In genomic region chr10:83353680-83354332, GRCm38 (mm10) we compare ENCODE assay signal across 8 mouse cellular contexts. TPM values are rescaled to one million over a fixed set of nuclear protein-coding genes. Genes with fewer than 3 reads are reported as not detected.
DNase-seq lines count a peak whose midpoint lies in the region; ATAC-seq and TF ChIP-seq lines count a peak whose summit lies in the region.

No protein-coding gene starts in this region.

- no peak for TF ChIP-seq EP300 in stomach, postnatal 0 days (optimal IDR thresholded peaks at IDR 0.05)

- DNase-seq in adrenal gland, adult (ENCODE audit: inconsistent age in 2 of 2, low spot score in 1 of 2): peak; percentile 31 to 55
- no peak for DNase-seq in adrenal gland, adult 2 months
- peak; percentile 11 for DNase-seq in right cerebral cortex, adult 18-20 months
- DNase-seq in right cerebral cortex, postnatal 25 days: no peak
- DNase-seq in stomach, postnatal 0 days (ENCODE audit: low spot score): no peak
- no peak for DNase-seq in right cerebral cortex, postnatal 10 days (ENCODE audit: low spot score in 2 of 2)

- peak overlapping the region; percentile 20; the same call in 1 of the 2 replicates for H3K4me2 ChIP-seq in kidney, embryonic 16.5 days (replicated peaks; ENCODE audit: low read depth, low read length)
- H3K4me2 ChIP-seq in stomach, postnatal 0 days (replicated peaks; ENCODE audit: low read depth): peak overlapping the region; percentile 37

- peak overlapping the region; percentile 19; the same call in 1 of the 2 replicates for H3K27ac ChIP-seq in kidney, embryonic 16.5 days (ENCODE audit: low read length)
- H3K27ac ChIP-seq in stomach, postnatal 0 days (replicated peaks): no peak overlapping the region; the same call in 1 of the 2 replicates

- no peaks in the 10 kb centered on the region for H3K27me3 ChIP-seq in kidney, embryonic 16.5 days (ENCODE audit: insufficient read depth, low read length)
- no peaks in the 10 kb centered on the region for H3K27me3 ChIP-seq in stomach, postnatal 0 days (ENCODE audit: control insufficient read depth, insufficient read depth, low read length)

- peak overlapping the region; percentile 0; the same call in 1 of the 2 replicates for H3K9ac ChIP-seq in kidney, embryonic 16.5 days (replicated peaks; ENCODE audit: low read length)
- peak overlapping the region; percentile 5; the same call in 1 of the 2 replicates for H3K9ac ChIP-seq in stomach, postnatal 0 days (ENCODE audit: low read length)

- no peaks in the 10 kb centered on the region for H3K9me3 ChIP-seq in kidney, embryonic 16.5 days (ENCODE audit: low read length)
- no peaks in the 10 kb centered on the region for H3K9me3 ChIP-seq in stomach, postnatal 0 days (ENCODE audit: control insufficient read depth, low read length)

- H3K4me3 ChIP-seq in kidney, embryonic 16.5 days (ENCODE audit: low read length): no peak overlapping the region
- peak overlapping the region; percentile 23 for H3K4me3 ChIP-seq in stomach, postnatal 0 days (ENCODE audit: low read depth, low read length)

- no peaks in the 10 kb centered on the region for H3K36me3 ChIP-seq in kidney, embryonic 16.5 days (ENCODE audit: insufficient read depth, low read length)
- no peaks in the 10 kb centered on the region for H3K36me3 ChIP-seq in stomach, postnatal 0 days (ENCODE audit: control insufficient read depth, insufficient read depth, low read length)

- ATAC-seq in kidney, embryonic 16.5 days (ENCODE audit: low FRiP score, low TSS enrichment): 0 out of 2 replicates have a peak, but pooled peaks have one; percentile 49
- no peak for ATAC-seq in stomach, postnatal 0 days (ENCODE audit: low FRiP score, low TSS enrichment)
- no peak for ATAC-seq in erythroblast, adult 5-6 weeks (replicated peaks; ENCODE audit: low FRiP score, poor library complexity, severe bottlenecking)

- 40% methylated on average over 14 of the region's 14 CpGs for WGBS in kidney, embryonic 16.5 days
- 14% methylated on average over 14 of the region's 14 CpGs for WGBS in stomach, postnatal 0 days

- no peak for TF ChIP-seq CTCF in stomach, postnatal 0 days (IDR thresholded peaks at IDR 0.05; ENCODE audit: low read depth)

- peaks cover 8% of the 10 kb centered on the region for H3K4me1 ChIP-seq in kidney, embryonic 16.5 days (ENCODE audit: insufficient read depth, low read length)
- H3K4me1 ChIP-seq in stomach, postnatal 0 days (replicated peaks; ENCODE audit: control insufficient read depth, insufficient read depth): 0 out of 2 replicates have a peak, but pooled peaks cover 4% of the 10 kb centered on the region

RNA-seq across cellular contexts. Expression of gene D10Wsu102e, which starts 6.2 kb away (rescaled TPM):
- under 1 TPM; 0.69 to 0.81 TPM for total RNA-seq in adrenal gland, adult 2 months (2021)
- 0.12 and 0.15 TPM in 2 replicates for polyA plus RNA-seq in adrenal gland, adult 2 months (2012; rRNA removed)
- polyA plus RNA-seq in kidney, embryonic 16.5 days (2015; fragmentation: Nextera tagmentation; extraction: Ambion mirVana): 0.81 and 0.86 TPM in 2 replicates
- 0.23 and 0.27 TPM in 2 replicates for polyA plus RNA-seq in stomach, postnatal 0 days (2015; fragmentation: Nextera tagmentation; extraction: Ambion mirVana)
- 0.19 and 0.21 TPM in 2 replicates for total RNA-seq in erythroblast, adult 5-6 weeks (2015; ENCODE audit: low replicate concordance)
- 0.14 and 0.26 TPM in 2 replicates for total RNA-seq in erythroblast, adult 5-6 weeks (2017; ENCODE audit: low replicate concordance)

RNA-seq across cellular contexts. Expression of gene Slc41a2, which starts 16.1 kb away (rescaled TPM):
- total RNA-seq in adrenal gland, adult 2 months (2021): 10 to 100 TPM in 1 of 2 experiments, 1 to 10 TPM in 1; 5.6 to 14.7 TPM
- polyA plus RNA-seq in adrenal gland, adult 2 months (2012; rRNA removed): 0.95 and 1.3 TPM in 2 replicates
- 0.52 and 0.63 TPM in 2 replicates for polyA plus RNA-seq in kidney, embryonic 16.5 days (2015; fragmentation: Nextera tagmentation; extraction: Ambion mirVana)
- polyA plus RNA-seq in stomach, postnatal 0 days (2015; fragmentation: Nextera tagmentation; extraction: Ambion mirVana): 0.59 and 0.92 TPM in 2 replicates
- 0.19 TPM in 1 of 2 replicates, not detected in the other for total RNA-seq in erythroblast, adult 5-6 weeks (2015; ENCODE audit: low replicate concordance)
- total RNA-seq in erythroblast, adult 5-6 weeks (2017; ENCODE audit: low replicate concordance): 1.2 TPM in 1 of 2 replicates, not detected in the other

Comparison
In these comparisons a context has a peak if more than half of its experiments do, and no peak if none do; other contexts are left out.
1. DNase-seq: peak in adrenal gland, adult (2 of 2) and right cerebral cortex, adult 18-20 months (single experiment); none in adrenal gland, adult 2 months (single experiment), right cerebral cortex, postnatal 25 days (single experiment), stomach, postnatal 0 days (single experiment) and right cerebral cortex, postnatal 10 days (0 of 2).